Mouse (Mus musculus) monocyte, adult 2 months (primary cell): Measurements from ENCODE around the gene Chchd6.

ENCODE experiments used
- DNase-seq, 2 experiments: peaks; one replicate each; pipeline ENCODE4 v3.0.0; 2022; ENCODE audit warnings: low spot score in 2 of 2, low read depth in 1 of 2

Gene Chchd6

GRCm38 (mm10) chr6:89409041-89409440 lies 186.4 kb downstream of the Chchd6 start:
- no peak for DNase-seq

- DNase-seq, result no peak
These were observed 187.2 kb downstream of the Chchd6 start for GRCm38 (mm10) chr6:89408259-89408658.

- DNase-seq, result no peak
These were observed 188.1 kb downstream of the Chchd6 start for GRCm38 (mm10) chr6:89407247-89407889.

GRCm38 (mm10) chr6:89404964-89405363 lies 190.5 kb downstream of the Chchd6 start:
- peak in 1 of 2 experiments; percentile 23 for DNase-seq

- no peak for DNase-seq
These were observed 191.9 kb downstream of the Chchd6 start for GRCm38 (mm10) chr6:89403257-89404225.

- no peak for DNase-seq
These were observed 193.0 kb downstream of the Chchd6 start for GRCm38 (mm10) chr6:89402406-89402805.

GRCm38 (mm10) chr6:89399564-89399963 lies 195.9 kb downstream of the Chchd6 start:
- no peak for DNase-seq

- DNase-seq, result no peak
These were observed 197.5 kb downstream of the Chchd6 start for GRCm38 (mm10) chr6:89397919-89398318.

- no peak for DNase-seq
These were observed 201.6 kb downstream of the Chchd6 start for GRCm38 (mm10) chr6:89393820-89394219.

GRCm38 (mm10) chr6:89392213-89392612 lies 203.2 kb downstream of the Chchd6 start:
- no peak for DNase-seq

GRCm38 (mm10) chr6:89389771-89390170 lies 205.7 kb downstream of the Chchd6 start:
- DNase-seq, result no peak

GRCm38 (mm10) chr6:89386956-89387355 lies 208.5 kb downstream of the Chchd6 start:
- DNase-seq, result no peak

GRCm38 (mm10) chr6:89384699-89385098 lies 210.8 kb downstream of the Chchd6 start:
- no peak for DNase-seq

- DNase-seq, result no peak
These were observed 213.6 kb downstream of the Chchd6 start for GRCm38 (mm10) chr6:89381851-89382250.

GRCm38 (mm10) chr6:89381172-89381571 lies 214.3 kb downstream of the Chchd6 start:
- DNase-seq, result no peak

GRCm38 (mm10) chr6:89380751-89381150 lies 214.7 kb downstream of the Chchd6 start:
- DNase-seq, result no peak

- DNase-seq, result no peak
These were observed 217.2 kb downstream of the Chchd6 start for GRCm38 (mm10) chr6:89378264-89378663.

GRCm38 (mm10) chr6:89368812-89369211 lies 226.6 kb downstream of the Chchd6 start:
- DNase-seq, result no peak

- DNase-seq, result no peak
These were observed 231.1 kb downstream of the Chchd6 start for GRCm38 (mm10) chr6:89364342-89364741.

- DNase-seq, result no peak
These were observed 232.4 kb downstream of the Chchd6 start for GRCm38 (mm10) chr6:89363107-89363451.

- no peak for DNase-seq
These were observed 233.0 kb downstream of the Chchd6 start, which contains the start of gene Plxna1 for GRCm38 (mm10) chr6:89362281-89363106. TSS of gene Plxna1 (minus strand) at chr6:89362620.
